Mouse (Mus musculus) liver, adult 2 months (tissue): ENCODE data around the gene H2al1a.
"Not testable (repeated sequence)": the region's sequence is repeated elsewhere in the genome, so short reads cannot be mapped to it uniquely, and the experiment has no call there.

Experiments
- CTCF ChIP-seq: fragments of 200-500 bp; IDR thresholded peaks from 2 replicates; pipeline ENCODE4 v1.5.1; 2011; ENCODE audit warnings: low read depth, low read length, control low read depth
- POLR2A ChIP-seq: fragments of 200-500 bp; IDR thresholded peaks from 2 replicates; pipeline ENCODE4 v1.6.1; 2011; ENCODE audit warnings: low read length, control low read depth; ENCODE audit not compliant: insufficient read depth; ENCODE audit errors: extremely low read depth

- not testable (repeated sequence) for TF ChIP-seq CTCF, POLR2A
Observed at GRCm38 (mm10) chrX:11298957-11299356, at the start of gene H2al1a.
